Mouse (Mus musculus) megakaryocyte, embryonic 14.5 days (primary cell): ENCODE results near the gene Rsad1. TPM values are rescaled to one million over a fixed set of nuclear protein-coding genes. Genes with fewer than 3 reads are reported as not detected.

ENCODE experiments used
- H3K27me3 ChIP-seq: replicated peaks from 2 replicates; pipeline ENCODE3; 2012; ENCODE audit warnings: inconsistent platforms
- H3K36me3 ChIP-seq: replicated peaks from 2 replicates; pipeline ENCODE3; 2012; ENCODE audit warnings: low read length, inconsistent platforms, mixed read lengths
- H3K4me1 ChIP-seq: 2 replicates; pipeline ENCODE4 v1.6.1; 2012; ENCODE audit warnings: inconsistent platforms
- H3K4me3 ChIP-seq: replicated peaks from 2 replicates; pipeline ENCODE3; 2012; ENCODE audit warnings: moderate library complexity, mild to moderate bottlenecking, inconsistent platforms
- H3K9me3 ChIP-seq: 2 replicates; pipeline ENCODE4 v1.6.1; 2012; ENCODE audit warnings: inconsistent platforms
- FLI1 ChIP-seq: IDR thresholded peaks from 2 replicates; pipeline ENCODE4 v1.6.1; 2012; ENCODE audit warnings: low read length, inconsistent platforms, mixed read lengths
- GATA1 ChIP-seq: IDR thresholded peaks from 3 replicates; pipeline ENCODE4 v1.6.1; 2012; ENCODE audit warnings: mixed read lengths, low read length, inconsistent platforms, borderline replicate concordance
- polyA plus RNA-seq: library from polyadenylated mRNA; stranded (reverse); fragments of >175 nt; gene quantifications from 2 replicates; pipeline ENCODE4 v1.2.3, GENCODE M21; 2012; ENCODE audit warnings: low replicate concordance; ENCODE audit not compliant: insufficient read depth

The Rsad1 gene
- polyA plus RNA-seq, 1 experiment, result 2.2 TPM

GRCm38 (mm10) chr11:94571850-94572249 lies 22.8 kb upstream of the Rsad1 start:
- H3K36me3 ChIP-seq, result peaks cover 36% of the 10 kb centered on the region
- H3K4me3 ChIP-seq, result no peak overlapping the region
- peaks cover 41% of the 10 kb centered on the region for H3K4me1 ChIP-seq
- TF ChIP-seq GATA1, result no peak
- TF ChIP-seq FLI1, result no peak
- no peaks in the 10 kb centered on the region for H3K9me3 ChIP-seq
- no peaks in the 10 kb centered on the region for H3K27me3 ChIP-seq

DNA sequence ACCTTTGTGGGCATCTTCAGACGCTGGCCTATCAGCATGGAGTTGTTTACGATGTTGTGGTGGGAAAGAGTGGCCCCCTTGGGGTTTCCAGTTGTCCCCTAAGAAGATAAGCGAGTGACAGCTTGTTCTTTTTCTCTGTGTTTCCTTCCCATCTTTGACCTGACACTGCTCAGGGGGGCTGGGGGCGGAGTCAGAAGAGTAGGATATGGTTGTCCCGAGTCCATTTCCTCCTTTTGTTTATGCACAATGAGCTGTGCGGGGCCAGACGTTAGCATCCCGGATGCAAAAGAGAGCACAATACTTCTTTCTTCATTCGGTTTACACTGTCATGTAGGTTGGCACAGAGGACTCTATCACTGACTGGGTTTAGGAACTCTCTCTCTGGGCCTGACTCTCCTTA lies 21.6 kb upstream of the Rsad1 start:
- Histone ChIP-seq H3K36me3 (peaks cover 33% of the 10 kb centered on the region), H3K9me3 (no peaks in the 10 kb centered on the region), H3K27me3 (peaks cover 2% of the 10 kb centered on the region), H3K4me3 (peak overlapping the region; percentile 38), H3K4me1 (peaks cover 54% of the 10 kb centered on the region)
- TF ChIP-seq GATA1 (no peak), FLI1 (no peak)

DNA sequence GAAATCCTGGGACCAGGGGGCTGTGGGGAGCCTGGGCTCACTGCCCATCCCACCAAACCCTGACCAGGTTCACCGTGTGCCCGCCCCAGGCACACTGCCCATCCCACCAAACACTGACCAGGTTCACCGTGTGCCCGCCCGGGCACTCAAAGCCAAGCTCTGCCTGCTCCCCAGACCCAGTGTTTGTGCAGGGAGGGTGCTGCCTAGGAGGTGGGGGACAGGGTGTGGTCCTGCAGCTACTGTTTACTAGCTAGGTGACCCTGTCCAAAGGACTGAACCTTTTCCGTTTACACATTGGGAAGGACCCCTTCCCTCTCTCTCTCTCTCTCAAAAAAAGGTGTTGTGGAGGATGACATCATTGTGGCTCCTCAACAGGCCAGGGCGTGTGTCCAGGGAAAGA lies 18.3 kb upstream of the Rsad1 start:
- Histone ChIP-seq H3K27me3 (peaks cover 12% of the 10 kb centered on the region), H3K4me3 (no peak overlapping the region), H3K4me1 (peaks cover 77% of the 10 kb centered on the region), H3K36me3 (peaks cover 39% of the 10 kb centered on the region), H3K9me3 (no peaks in the 10 kb centered on the region)
- TF ChIP-seq GATA1 (no peak), FLI1 (no peak)

DNA sequence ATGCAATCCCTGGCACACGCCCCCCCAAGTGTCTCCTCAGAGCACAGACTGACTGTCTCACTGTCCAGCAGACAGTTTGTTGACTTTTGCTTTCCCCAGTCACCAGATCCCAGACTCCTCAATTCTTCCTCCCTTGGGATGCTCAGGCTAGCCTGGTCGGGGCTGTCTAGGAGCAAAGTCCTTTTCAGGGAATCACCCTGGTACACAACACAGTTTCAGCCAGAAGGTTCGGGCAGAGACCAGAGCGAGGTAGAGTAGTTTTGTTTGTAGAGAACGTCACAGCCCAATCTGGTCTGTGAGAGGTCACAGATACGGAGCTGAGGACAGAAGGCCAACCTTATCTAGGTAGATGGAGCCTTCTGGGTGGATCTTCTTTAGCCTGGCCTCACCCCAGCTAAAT lies 17.5 kb upstream of the Rsad1 start:
- Histone ChIP-seq H3K36me3 (peaks cover 44% of the 10 kb centered on the region), H3K9me3 (no peaks in the 10 kb centered on the region), H3K27me3 (peaks cover 12% of the 10 kb centered on the region), H3K4me1 (peaks cover 70% of the 10 kb centered on the region), H3K4me3 (no peak overlapping the region)
- TF ChIP-seq GATA1 (no peak), FLI1 (no peak)

- no peak for TF ChIP-seq GATA1
- H3K36me3 ChIP-seq, result peaks cover 42% of the 10 kb centered on the region
- H3K27me3 ChIP-seq, result peaks cover 12% of the 10 kb centered on the region
- H3K4me3 ChIP-seq, result peak overlapping the region; percentile 90
- H3K9me3 ChIP-seq, result no peaks in the 10 kb centered on the region
- H3K4me1 ChIP-seq, result peaks cover 59% of the 10 kb centered on the region
Observed at GRCm38 (mm10) chr11:94565151-94565479, 16.1 kb upstream of the Rsad1 start.

- Histone ChIP-seq H3K4me1 (peaks cover 57% of the 10 kb centered on the region), H3K9me3 (no peaks in the 10 kb centered on the region), H3K4me3 (peak within 1 kb of the TSS; percentile 90), H3K36me3 (peaks cover 41% of the 10 kb centered on the region), H3K27me3 (peaks cover 12% of the 10 kb centered on the region)
- no peak for TF ChIP-seq GATA1
- TF ChIP-seq FLI1, result no peak; the same call in 1 of the 2 replicates
Observed at GRCm38 (mm10) chr11:94564437-94565150, 15.5 kb upstream of the Rsad1 start, which contains the start of gene Chad. TSS of gene Chad (plus strand) at chr11:94565047.

DNA sequence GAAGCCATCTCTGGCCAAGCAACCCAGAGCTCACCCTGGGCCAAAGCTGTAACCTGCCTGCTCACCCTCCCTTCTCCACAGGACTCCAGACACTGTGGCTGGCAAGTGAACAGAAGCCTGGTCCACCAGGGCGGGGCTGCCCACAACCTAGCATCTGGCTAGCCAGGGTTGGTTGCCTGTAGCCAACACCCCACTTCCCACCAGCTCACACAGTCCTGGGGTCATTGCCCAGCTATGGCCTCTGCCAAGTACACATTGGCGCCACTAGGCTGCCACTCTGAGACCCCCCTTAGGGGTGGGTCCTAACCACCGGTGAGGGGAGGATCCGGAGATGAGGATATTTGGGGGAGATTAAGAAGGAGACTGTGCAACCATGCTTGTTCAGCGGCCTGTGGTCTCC lies 14.8 kb upstream of the Rsad1 start:
- TF ChIP-seq GATA1 (no peak), FLI1 (no peak)
- Histone ChIP-seq H3K9me3 (no peaks in the 10 kb centered on the region), H3K27me3 (peaks cover 12% of the 10 kb centered on the region), H3K4me1 (peaks cover 55% of the 10 kb centered on the region), H3K36me3 (peaks cover 40% of the 10 kb centered on the region), H3K4me3 (peak overlapping the region; percentile 90)

DNA sequence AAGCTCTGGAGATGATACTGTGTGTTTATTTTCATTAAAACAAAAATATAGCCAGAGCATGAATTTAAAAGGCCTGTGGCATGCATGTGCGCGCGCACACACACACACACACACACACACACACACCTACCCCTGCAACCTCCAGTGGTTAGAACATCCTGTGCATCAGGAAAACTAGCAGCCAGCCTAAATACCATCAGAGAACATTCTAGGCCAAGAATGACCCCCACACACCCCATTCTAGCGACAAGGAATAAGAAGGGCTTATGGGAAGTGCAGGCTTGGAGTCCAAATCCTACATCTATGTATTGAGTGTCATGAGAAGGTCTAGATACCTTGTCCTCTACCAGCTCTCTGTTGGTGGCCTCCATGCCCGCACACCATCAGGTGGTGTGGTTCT lies 14.3 kb upstream of the Rsad1 start:
- Histone ChIP-seq H3K4me3 (peak overlapping the region; percentile 90), H3K36me3 (peaks cover 40% of the 10 kb centered on the region), H3K4me1 (peaks cover 55% of the 10 kb centered on the region), H3K27me3 (peaks cover 12% of the 10 kb centered on the region), H3K9me3 (no peaks in the 10 kb centered on the region)
- no peak for TF ChIP-seq GATA1
- TF ChIP-seq FLI1, result no peak

DNA sequence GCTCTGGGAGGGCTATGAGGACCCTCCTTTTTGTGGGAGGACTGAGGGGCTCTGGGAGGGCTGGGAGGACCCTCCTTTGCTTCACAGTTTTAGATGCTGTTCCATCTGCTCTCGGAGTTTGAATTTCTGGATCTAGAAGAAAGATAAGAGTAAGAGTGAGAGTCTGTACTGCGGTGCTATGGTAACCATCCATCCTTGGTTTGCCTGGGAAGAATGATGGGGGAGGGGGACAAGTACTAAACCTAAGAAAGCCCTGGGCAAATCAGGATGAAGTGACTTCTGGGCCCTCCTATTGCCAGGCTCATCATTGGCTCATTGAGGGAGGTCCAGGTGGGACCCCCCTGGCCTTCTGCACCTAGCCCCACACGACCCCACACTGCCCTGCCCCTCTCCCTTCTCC lies 9.2 kb upstream of the Rsad1 start:
- H3K9me3 ChIP-seq, result no peaks in the 10 kb centered on the region
- TF ChIP-seq GATA1 (no peak), FLI1 (no peak)
- no peaks in the 10 kb centered on the region for H3K27me3 ChIP-seq
- no peak overlapping the region for H3K4me3 ChIP-seq
- peaks cover 18% of the 10 kb centered on the region for H3K4me1 ChIP-seq
- H3K36me3 ChIP-seq, result peaks cover 42% of the 10 kb centered on the region

DNA sequence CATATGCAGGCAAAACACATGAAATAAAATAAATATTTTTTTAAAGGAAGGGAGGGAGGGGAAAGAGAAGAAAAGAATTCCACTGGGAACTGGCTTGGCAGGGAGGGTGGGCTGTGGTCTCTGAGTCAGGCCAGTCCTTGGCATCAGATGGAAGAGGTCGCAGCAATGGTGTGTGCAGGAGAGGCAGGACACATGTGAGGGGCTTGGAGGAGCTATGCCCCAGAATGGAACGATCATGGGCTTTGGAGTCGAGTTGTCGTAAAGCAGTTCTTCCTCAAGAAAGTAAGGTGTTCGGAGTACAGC lies 1.3 kb upstream of the Rsad1 start:
- TF ChIP-seq FLI1 (no peak), GATA1 (no peak)
- Histone ChIP-seq H3K27me3 (no peaks in the 10 kb centered on the region), H3K4me1 (peaks cover 55% of the 10 kb centered on the region), H3K9me3 (peaks cover 7% of the 10 kb centered on the region), H3K4me3 (peak overlapping the region; percentile 71), H3K36me3 (peaks cover 12% of the 10 kb centered on the region)
